Mouse (Mus musculus) liver, adult 2 months (tissue): ENCODE results near the gene Igsf9b.

ENCODE experiments used
- CTCF ChIP-seq: fragments of 200-500 bp; IDR thresholded peaks from 2 replicates; pipeline ENCODE4 v1.5.1; 2011; ENCODE audit warnings: low read depth, low read length, control low read depth
- POLR2A ChIP-seq: fragments of 200-500 bp; IDR thresholded peaks from 2 replicates; pipeline ENCODE4 v1.6.1; 2011; ENCODE audit warnings: low read length, control low read depth; ENCODE audit not compliant: insufficient read depth; ENCODE audit errors: extremely low read depth

GRCm38 (mm10) chr9:27322277-27322676, 23.3 kb downstream of the Igsf9b start:
- no peak for TF ChIP-seq CTCF
- no peak for TF ChIP-seq POLR2A
